Mouse (Mus musculus): ENCODE data around the gene Dst.
"Not testable (repeated sequence)": the region's sequence is repeated elsewhere in the genome, so short reads cannot be mapped to it uniquely, and the experiment has no call there.

The Dst gene

DNA sequence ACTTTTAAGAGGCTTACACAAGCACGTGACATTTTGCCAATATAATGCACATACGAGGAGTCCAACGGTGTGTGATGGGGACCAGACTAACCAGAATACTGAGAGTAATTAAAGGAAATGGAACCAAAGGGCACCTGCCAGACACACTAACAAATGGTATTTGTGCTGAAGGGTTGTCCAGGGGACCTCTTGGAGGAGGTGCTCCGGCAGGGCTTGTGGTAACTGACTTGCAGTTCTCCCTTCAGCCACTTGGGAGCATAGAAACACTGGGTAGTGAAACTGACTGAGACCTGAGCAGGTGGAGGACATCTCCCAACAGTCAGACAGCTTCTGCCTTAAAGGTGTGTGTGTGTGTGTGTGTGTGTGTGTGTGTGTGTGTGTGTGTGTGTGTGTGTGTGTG, 153.1 kb downstream of the Dst start:
- DNase-seq (ENCODE audit: low read depth, low spot score): peak; percentile 90

DNA sequence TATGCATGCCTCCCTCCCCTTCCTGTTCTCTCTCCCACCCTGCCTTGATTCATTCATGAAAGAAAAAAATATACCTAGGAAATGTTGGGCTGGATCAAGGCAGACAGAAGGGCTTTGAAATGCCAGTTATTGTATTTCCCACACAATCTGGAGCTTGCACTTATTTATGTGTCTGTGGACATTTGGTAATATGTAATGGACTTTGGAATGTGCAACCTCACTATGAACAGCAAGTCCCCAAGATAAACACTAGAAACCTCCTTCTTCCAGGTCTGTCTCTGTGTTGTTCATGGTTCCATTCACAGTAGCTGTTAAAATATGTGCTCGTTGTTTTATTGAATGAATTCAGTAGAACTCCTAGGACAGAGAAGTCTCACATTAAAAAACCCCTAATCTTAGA, 153.8 kb downstream of the Dst start:
- no peak for DNase-seq (ENCODE audit: low read depth, low spot score)

DNA sequence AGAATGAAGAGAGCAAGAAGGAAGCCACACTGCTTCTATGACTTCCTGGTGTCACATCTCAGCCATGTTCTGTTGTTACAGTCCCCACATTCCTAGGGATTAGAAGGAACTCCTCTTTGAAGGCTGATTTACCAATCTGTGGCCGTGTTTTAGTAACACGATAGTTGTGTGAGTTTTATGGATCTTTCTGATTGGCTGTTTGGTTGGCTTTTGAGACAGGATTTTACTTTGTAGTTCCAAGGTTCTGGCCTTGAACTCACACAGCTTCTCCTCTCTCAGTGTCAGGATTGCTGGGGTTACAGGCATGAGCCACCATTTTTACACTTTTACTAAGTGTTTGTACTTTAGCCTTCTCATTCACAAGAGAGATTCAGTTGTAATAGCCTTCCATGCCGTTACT, 155.9 kb downstream of the Dst start:
- no peak for DNase-seq (ENCODE audit: low read depth, low spot score)

DNA sequence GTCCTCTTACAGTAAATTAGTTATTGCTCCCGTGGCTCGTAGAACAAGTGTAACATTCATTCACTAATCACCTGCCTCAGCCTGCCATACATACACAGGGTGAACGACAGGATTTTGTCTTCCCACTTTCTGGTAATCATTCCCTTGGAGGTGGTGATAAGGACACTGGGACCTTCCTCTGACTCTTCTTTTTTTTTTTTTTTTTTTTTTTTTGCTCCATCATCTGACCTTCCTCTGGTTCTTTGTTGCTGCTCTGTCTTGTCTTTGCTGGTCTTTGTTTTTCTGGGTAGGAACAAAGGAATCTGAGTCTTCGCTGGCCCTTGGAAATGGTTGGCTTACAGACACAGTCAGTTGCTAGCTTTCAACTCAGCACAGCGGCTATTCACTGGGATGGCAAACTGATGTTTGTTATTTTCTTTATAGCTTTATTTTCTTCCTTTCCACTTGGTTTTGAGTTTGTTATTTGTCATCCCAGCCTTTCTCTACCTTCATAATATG, 157.6 kb downstream of the Dst start:
- no peak for DNase-seq (ENCODE audit: low read depth, low spot score)

DNA sequence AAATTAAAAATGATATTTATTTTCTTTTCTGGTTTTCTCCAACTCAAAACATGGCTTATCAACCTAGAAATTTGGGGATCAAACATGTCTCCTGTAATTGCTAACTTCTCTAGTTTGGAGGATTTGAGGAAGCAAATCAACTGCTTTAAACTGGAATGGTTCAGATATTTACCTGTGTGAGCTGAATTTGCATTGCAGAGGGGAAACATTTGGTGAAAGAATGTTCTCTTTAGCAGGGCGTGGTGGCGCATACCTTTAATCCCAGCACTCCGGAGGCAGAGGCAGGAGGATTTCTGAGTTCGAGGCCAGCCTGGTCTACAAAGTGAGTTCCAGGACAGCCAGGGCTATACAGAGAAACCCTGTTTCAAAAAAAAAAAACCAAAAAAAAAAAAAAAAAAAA, 158.4 kb downstream of the Dst start:
- not testable (repeated sequence) for DNase-seq (ENCODE audit: low read depth, low spot score)

DNA sequence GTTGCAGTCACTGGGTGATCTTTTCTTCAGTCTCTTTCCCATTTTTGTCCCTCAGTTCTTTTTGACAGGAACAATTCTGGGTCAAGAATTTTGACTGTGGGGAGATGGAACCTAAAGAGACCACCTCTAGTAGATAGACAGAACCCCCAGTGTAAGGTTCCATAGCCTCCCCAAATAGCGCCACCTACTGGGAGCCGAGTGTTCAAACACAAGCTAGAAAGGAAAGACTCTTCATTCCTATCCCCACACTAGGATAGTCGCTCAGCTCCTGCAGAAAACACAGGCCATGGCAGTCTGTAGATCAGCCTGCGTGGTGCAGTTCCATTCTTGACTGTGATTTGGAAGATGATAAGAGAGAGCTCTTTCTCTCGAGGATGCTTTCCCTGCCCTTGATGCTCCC, 160.3 kb downstream of the Dst start:
- DNase-seq (ENCODE audit: low read depth, low spot score): no peak

DNA sequence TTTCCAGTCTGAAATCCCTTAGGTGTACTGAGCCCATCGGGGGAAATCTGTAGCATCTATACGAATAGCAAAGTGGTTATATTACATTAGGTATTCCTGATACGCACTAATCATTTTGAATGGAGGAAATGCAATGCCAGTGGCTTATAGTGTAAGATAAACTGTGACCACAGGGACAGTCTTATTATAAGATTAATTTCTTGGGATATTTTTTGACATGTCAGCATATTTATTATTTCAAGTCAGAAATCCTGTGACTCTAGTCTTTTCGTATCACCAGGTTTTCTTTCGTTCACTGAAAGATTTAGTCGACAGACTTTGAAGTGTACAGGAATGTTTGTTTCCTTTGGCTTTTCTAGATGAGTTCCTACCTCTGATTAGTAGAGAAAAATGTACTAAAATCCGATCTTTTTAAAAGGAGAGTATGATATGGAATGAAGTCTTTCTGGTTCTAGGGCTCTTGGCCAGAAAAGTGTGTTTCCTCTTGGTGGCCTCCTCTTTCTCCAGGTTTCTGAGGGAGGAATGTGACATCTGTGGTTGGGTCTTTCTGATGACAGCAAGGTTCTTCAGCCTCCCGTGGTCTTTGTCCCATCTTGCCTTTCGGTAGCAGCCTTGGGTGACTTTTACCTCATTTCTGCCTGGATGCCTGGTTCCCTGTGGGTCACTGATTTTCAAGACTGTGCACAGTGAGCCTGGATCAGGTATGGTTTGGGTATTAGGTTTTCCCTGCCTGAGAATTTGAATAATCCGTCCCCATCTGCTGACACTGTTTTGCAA, 161.7 kb downstream of the Dst start:
- no peak for DNase-seq (ENCODE audit: low read depth, low spot score)

DNA sequence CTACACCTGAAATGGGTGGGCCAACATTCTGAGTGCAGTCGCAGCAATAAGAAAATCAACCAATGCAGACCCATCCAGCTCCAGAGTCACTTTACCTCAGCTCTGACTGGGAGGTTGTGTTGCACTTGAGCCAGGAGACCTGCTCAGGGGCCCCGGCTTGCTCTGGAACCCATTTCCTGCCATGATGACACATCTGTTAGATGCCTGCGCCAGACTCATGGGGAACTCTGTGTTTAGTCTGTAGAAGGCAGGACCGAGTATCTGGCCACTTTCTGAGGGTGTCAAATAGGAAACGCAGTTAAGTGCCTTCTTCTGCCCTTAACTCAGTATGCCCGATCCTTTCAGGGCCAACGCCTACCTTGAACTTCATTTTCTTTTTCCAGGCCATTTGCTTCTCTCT, 162.4 kb downstream of the Dst start:
- DNase-seq (ENCODE audit: low read depth, low spot score): no peak

DNA sequence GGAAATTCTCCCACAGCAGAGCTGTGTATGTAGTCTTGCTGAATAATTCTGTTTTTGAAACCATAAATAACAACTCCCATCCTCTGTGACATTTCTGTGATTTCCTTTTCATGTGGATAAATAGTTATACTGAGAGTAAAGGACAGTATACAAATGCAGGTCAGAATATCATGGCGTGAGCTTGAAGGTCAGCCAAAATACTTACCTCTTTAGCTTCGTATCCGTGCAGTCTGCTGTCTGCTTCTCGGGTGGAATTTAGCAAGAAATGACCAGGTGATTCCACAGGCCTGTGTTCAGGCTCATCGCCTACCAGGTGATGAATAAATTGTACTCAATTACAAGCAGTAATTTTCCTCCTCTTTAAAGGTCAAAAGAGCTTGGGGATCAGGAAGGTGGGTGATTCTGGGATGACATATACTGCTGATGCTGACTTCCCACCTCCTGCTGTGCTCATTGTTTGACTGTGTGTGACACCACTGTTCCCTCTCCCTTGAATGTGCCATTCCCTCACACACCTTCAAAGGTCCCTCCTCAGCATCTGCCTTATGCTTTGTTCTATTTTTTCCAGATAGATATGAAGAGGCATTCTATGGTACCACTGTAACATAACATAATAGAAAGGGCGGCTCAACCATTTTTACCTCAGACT, 163.1 kb downstream of the Dst start:
- DNase-seq (ENCODE audit: low read depth, low spot score): no peak

DNA sequence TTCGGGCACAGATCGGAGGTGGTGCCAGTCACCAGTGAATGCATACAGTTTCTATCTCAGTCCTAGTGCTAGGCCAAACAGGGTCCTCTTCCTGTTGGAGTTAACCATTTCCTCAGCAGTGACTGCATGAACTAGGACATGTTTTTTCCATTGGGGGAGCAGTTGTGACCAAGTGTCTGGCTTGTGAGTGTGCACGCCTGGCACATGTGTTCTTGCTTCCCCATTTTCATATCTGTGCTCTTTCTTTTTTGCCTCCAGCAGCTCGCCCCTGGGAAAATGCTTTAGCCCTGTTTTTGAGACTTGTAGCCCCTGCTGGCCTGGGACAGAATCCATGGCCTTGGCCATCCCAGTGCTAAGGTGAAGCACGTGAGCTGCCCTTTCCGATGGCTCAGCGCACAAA, 164.2 kb downstream of the Dst start:
- no peak for DNase-seq (ENCODE audit: low read depth, low spot score)

DNA sequence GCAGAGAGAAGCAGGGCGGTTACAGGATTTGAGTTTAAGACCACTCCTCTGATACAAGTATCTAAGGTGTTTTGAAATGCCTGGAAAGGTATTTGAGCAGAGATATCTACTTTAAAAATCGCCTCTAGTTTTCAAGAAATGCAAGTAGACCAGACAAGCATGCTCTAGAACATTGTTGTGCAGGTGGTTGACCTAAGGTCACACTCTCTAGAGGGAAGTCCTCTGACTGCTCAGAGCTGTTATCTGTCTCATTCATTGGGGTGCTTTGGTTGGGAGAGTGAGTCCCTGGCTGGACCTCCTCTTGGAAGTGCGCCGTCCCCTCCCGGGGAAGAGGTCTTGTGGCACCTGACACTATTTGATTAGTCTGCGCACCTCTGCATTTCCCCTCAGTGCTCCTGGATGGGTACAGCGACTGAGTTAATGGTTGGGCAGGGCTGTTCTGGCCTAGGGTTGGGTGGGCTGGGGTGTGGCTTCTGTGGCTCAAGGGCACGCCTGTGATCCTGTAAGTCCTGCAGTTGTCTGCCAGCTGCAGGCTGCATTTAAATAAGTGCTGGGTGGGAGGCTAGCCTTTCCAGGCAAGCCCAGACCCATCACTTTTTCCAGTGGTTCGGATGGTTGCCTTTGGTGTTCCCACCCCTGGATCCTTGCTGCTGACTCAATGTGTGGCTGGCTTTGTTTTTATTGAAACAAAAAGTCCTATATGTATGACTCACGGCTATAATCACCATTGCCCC, 165.6 kb downstream of the Dst start:
- peak; percentile 33 for DNase-seq (ENCODE audit: low read depth, low spot score)

DNA sequence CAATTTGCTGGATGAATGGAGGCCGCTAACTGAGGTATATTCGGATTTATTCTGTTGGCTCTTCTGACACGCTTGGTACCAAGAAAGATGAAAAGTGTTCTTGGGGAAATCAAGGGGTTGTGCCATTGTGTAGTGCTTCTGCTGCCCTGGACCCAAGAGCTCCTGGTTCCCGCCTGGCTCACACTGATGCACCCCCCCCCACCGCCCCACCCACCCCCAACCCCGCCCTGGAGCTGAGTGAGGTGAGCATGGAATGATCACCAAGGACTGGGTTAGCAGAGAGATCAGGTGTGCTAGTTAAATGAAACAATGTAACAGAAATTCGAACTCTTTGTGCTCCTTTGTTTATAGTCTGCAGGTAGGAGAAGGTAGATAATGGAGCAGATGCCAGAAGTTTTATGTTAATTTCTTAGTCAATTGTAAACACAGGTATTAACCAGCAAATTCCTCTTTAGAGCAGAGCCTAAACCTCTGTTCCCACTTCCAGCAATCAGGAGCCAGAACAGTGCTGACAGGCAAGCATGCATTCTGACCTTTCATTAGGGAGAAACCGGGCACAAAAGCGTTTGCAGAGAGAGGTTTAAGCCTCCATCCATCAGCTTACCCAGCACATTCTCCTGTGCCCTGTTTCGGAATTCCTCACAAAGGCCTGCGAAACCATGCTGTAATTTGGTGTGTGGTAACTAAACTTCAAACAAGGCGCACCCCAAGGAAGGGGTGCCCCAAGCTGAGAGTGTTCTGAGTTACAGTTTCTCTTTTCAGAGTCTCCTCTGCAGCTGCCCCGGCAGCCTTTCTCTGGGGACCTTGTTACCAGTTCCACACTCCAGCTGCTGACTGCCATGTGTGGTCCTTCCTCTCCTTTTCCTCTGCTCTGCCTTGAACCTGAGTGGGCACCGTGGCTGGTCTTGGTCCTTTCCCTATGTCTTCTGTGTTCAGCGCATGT, 166.5 kb downstream of the Dst start:
- DNase-seq (ENCODE audit: low read depth, low spot score): no peak

DNA sequence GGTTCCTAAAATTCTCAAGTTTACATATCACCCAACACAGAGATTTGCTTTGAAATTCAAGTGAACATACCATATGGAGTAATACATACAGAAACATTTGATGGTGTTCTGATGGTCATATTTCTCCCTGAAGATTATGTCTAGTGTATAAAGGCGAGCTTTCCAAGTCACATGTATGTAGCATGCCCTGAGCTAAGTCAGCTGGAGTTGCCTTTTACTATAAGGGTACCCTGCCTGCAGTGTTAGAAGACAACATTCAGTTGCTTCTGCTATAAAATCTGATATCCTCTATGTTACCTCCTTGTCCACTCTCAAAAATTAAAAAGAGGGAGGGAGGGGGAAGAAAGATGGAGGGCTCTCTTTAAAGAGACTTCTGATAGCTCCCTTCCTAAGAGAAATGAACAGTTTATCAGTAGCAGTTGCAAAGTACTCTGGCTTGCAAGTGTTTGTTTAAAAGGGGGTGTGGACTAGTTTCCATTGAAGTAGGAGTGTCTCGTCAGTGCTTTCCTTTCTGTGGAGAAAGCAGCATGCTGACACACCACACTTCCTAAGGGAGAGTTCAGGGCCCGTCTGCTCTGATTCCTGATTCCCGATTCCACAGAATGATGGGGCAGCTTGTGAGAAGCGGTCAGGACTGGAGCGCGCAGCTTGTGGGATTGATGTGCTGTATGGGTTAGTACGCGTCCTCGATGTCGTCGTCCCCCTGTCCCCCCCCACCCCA, 168.8 kb downstream of the Dst start:
- no peak for DNase-seq (ENCODE audit: low read depth, low spot score)

DNA sequence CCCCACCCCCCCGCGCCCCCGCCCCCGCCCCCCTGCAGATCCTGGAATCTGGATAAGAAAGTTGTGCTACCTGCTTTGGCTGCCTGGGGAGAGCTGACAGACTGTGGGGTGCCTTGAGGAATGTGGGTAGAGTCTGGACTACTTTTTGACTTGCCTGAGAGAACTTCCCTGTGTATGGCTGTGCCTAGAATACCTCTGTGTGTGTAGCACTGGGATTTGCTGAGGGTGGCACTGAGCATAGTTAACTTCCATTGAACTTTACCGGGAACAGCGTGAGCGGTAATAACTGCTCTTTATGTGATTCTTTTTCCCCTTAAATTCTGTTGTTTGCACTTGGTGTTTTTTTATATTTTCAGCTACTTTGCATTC, 169.4 kb downstream of the Dst start:
- peak; percentile 27 for DNase-seq (ENCODE audit: low read depth, low spot score)

DNA sequence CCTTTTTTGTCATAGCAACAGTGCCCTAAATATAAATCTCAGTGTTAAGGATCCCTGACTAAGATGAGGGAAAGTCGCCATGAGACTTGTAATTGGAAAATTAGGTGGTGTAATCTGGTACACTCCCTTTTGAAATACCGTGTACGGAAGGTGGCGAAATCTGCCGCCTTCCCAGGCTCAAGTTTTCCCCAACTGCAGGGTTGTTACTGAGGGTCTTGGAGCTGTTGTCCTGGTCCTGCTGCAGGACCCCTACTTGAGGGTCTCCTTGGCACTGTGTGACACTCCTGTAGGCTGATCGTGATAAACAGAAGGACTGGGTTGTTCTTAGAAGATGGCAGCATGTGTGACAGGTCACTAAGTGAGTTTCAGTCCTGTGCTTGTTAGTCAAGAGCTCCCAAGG, 169.9 kb downstream of the Dst start:
- no peak for DNase-seq (ENCODE audit: low read depth, low spot score)

DNA sequence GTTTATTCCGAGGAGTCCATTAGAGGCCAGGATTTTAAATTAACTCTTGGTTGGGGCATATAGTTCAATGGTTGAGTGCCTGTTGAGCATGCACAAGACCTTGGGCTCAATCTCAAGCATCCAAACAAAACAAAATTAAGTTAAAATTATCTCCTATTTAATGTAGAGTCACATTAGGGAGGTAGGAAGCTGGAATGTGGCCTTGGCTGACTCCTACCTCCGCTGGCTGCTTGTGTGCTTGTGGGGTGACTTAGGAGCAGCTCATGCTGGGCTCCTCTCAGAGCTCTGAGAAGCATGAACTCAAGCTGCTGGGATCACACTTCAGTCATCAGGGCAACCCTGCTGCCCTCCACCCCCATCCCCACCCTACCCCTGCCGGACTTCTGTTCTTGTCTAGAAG, 181.0 kb downstream of the Dst start:
- no peak for DNase-seq (ENCODE audit: low read depth, low spot score)

DNA sequence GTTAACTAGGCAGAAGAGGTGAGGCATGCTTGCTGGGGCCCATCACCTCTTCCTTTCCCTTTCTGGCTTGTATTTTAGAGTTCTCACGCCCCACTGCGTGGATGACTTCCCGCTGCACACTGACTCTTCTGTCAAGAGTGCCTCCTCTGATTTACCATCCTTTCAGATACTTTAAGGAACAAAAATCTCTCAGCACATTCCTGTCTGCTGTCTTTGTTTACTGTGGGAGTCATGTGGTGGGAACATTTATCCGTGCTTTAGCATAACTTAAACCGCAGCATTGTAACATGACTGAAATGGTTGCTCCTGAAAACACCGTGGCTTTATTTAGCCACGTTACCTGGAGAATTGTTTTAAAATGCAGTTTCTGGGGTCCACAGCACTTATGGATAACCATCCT, 182.7 kb downstream of the Dst start:
- no peak for DNase-seq (ENCODE audit: low read depth, low spot score)

DNA sequence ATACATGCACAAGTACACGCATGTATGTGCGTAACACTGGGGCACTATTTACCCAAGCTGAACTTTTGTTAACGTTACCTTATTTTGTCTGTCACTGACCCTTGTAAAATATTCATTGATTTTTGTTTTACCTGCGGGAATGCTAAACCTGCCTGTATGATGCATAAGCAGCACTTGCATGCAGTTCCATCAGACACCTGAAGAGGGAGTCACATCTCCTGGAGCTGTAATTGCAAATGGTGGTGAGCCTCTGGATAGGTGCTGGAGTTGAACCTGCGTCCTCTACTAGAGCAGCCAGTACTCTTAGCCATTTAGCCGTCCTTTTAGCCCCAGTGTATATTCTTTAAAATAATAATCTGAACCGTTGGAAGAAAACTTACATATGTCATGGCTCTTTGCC, 185.6 kb downstream of the Dst start:
- no peak for DNase-seq (ENCODE audit: low read depth, low spot score)

DNA sequence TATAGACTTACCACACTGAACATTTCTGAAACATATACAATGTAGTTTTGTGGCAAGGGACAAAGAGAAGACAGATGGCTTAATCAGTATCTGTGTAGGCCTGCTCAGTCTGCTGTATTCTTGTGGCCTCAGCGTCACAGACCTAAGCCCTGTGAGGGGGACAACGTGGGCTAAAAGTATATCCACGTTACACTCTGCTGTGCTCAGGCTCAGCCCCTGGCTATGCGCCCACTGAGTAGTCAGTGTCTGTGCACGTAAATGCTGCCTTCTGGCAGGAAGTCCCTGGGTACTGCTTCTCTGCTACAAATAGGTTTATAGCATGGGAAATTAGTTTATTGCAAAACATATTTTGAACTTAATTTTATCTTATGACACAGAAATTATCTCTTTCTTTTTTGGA, 186.3 kb downstream of the Dst start:
- peak; percentile 73 for DNase-seq (ENCODE audit: low read depth, low spot score)

DNA sequence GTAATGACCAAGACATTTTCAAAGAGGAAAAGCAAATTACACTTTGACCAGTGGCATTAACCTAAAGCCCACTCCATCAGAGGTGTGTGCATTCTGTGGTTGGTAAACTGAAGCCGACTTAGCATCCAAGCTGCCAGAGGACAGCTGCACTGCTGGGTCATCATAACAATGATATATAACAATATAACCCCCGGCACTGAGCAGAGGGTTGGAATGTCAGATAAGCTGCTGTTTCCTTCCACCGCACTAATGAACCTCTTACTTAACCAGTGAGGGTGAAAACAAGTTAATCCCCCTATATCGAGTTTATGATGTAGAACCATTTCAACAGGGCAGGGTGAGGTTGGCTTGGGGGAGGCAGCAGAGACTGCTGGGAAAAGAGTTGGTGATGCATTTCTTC, 187.1 kb downstream of the Dst start:
- no peak for DNase-seq (ENCODE audit: low read depth, low spot score)

DNA sequence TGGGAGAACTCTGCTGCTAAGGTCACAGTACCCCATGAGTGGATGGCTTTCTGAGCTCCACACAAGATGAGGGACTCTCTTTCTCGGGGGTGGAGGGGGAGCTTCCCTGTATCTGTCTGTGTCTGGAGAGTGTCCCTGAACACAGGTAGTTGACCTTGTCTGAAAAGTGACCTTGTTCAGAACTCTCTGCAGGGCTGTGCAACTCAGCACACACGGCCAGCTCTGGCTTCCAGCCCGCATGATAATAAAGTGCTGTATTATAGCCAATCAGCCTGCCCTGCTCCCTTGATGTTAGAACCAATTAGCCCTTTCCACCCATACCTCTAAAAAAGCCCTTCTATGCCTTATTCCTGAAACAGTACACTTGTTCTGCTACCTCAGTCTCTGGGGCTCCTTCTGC, 188.9 kb downstream of the Dst start:
- DNase-seq (ENCODE audit: low read depth, low spot score): no peak
